Mouse (Mus musculus) neural tube, embryonic 14.5 days (tissue): ENCODE measurements around the gene Abtb2. TPM values are rescaled to one million over a fixed set of nuclear protein-coding genes. Genes with fewer than 3 reads are reported as not detected.

Experiments used
- ATAC-seq: fragments of 200-750 bp; cut with Nextera tagmentation; 2 replicates; pipeline ENCODE4 v1.8.0; 2017; ENCODE audit warnings: low read depth, mild to moderate bottlenecking, moderate TSS enrichment, moderate library complexity
- H3K27ac ChIP-seq: fragments of 300-500 bp; sonication (generic); 2 replicates; pipeline ENCODE4 v1.5.1; 2014; ENCODE audit warnings: low read depth, mild to moderate bottlenecking, control low read depth, low read length, moderate library complexity, mixed read lengths
- H3K27me3 ChIP-seq: fragments of 300-500 bp; sonication (generic); 2 replicates; pipeline ENCODE4 v1.6.1; 2014; ENCODE audit warnings: low read length; ENCODE audit not compliant: control insufficient read depth, insufficient read depth
- H3K36me3 ChIP-seq: fragments of 300-500 bp; sonication (generic); 2 replicates; pipeline ENCODE4 v1.6.1; 2014; ENCODE audit warnings: low read length, mixed read lengths; ENCODE audit not compliant: control insufficient read depth, insufficient read depth
- H3K4me1 ChIP-seq: fragments of 300-500 bp; sonication (generic); 2 replicates; pipeline ENCODE4 v1.6.1; 2014; ENCODE audit warnings: low read length; ENCODE audit not compliant: control insufficient read depth, insufficient read depth
- H3K4me2 ChIP-seq: fragments of 300-500 bp; sonication (generic); 2 replicates; pipeline ENCODE4 v1.6.1; 2014; ENCODE audit warnings: mild to moderate bottlenecking, low read depth, low read length, control low read depth
- H3K4me3 ChIP-seq: fragments of 300-500 bp; sonication (generic); 2 replicates; pipeline ENCODE4 v1.5.1; 2014; ENCODE audit warnings: low read depth, low read length, control low read depth, mixed read lengths
- H3K9ac ChIP-seq: fragments of 300-500 bp; sonication (generic); replicated peaks from 2 replicates; pipeline ENCODE4 v1.6.1; 2014; ENCODE audit warnings: low read depth, mild to moderate bottlenecking, control low read depth, low read length, mixed read lengths
- H3K9me3 ChIP-seq: fragments of 300-500 bp; sonication (generic); 2 replicates; pipeline ENCODE4 v1.6.1; 2016; ENCODE audit warnings: low read length; ENCODE audit not compliant: control insufficient read depth
- WGBS: fragments of 180-500 bp; shearing (Covaris S2); extraction: QIAGEN DNeasy Blood & Tissue Kit; methylation state at CpG from one replicate; pipeline ENCODE4 v1.1.7; 2014; 5-methylcytosine and 5-hydroxymethylcytosine counted together
- polyA plus RNA-seq: library from polyadenylated mRNA; unstranded; fragments of >200 nt; fragmentation: Nextera tagmentation; extraction: Ambion mirVana; gene quantifications from 2 replicates; pipeline ENCODE4 v1.2.1, GENCODE M21; 2014

Gene Abtb2
- polyA plus RNA-seq, 1 experiment from 2014 or later: 7.8 TPM

DNA sequence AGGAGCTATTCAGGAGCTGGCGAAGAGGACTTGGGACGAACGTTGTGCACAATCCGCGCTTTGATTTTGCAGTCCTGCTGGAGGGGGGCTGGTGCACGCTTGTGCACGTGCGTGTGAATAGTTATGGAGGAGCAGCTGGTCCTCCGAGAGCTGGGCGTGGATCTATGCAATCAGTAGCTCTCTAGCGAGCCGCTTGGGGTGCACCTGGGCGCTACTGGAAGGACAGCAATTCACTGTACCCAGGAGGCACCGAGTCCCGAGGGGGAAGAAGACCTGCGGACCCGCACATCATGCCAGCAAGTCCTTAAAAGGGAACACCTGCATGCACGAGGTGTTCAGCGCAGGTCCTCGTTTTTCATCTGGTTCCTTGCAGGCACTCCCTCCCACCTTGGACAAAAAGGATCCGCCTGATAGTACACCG, 929 bp upstream of the Abtb2 start:
- H3K9me3 ChIP-seq: no peaks in the 10 kb centered on the region
- H3K4me1 ChIP-seq: peaks cover 11% of the 10 kb centered on the region; the same call in 1 of the 2 replicates
- H3K4me2 ChIP-seq: peak overlapping the region; percentile 98
- no peaks in the 10 kb centered on the region for H3K36me3 ChIP-seq
- WGBS: 1% methylated on average over 22 of the region's 22 CpGs
- H3K9ac ChIP-seq: peak overlapping the region; percentile 29; the same call in 1 of the 2 replicates
- peaks cover 6% of the 10 kb centered on the region; the same call in 1 of the 2 replicates for H3K27me3 ChIP-seq
- H3K4me3 ChIP-seq: peak overlapping the region; percentile 61
- peak; percentile 48 for ATAC-seq
- no peak overlapping the region for H3K27ac ChIP-seq

DNA sequence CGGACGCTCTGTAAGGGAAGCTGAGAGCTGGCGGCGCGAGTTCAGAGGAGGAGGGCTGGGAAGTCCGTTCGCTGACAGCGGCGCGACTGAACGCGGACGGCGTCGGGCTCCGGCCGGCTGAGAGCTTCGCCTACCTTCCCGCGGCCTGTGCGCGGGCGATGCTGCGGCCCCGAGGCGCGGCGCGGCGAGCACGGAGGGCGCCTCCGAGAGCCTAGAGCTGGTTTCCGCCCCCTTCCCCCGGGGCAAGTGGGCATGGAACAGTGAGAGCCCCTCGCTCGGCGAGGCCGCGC, 258 bp downstream of the Abtb2 start:
- H3K9me3 ChIP-seq: no peaks in the 10 kb centered on the region
- WGBS: under 1% methylated on average over 39 of the region's 40 CpGs
- H3K9ac ChIP-seq: peak overlapping the region; percentile 57
- H3K4me3 ChIP-seq: peak overlapping the region; percentile 61
- peaks cover 11% of the 10 kb centered on the region; the same call in 1 of the 2 replicates for H3K4me1 ChIP-seq
- peak overlapping the region; percentile 98 for H3K4me2 ChIP-seq
- no peaks in the 10 kb centered on the region for H3K36me3 ChIP-seq
- H3K27ac ChIP-seq: no peak overlapping the region; the same call in 1 of the 2 replicates
- H3K27me3 ChIP-seq: peaks cover 6% of the 10 kb centered on the region; the same call in 1 of the 2 replicates
- ATAC-seq: peak; percentile 31; the same call in 1 of the 2 replicates

DNA sequence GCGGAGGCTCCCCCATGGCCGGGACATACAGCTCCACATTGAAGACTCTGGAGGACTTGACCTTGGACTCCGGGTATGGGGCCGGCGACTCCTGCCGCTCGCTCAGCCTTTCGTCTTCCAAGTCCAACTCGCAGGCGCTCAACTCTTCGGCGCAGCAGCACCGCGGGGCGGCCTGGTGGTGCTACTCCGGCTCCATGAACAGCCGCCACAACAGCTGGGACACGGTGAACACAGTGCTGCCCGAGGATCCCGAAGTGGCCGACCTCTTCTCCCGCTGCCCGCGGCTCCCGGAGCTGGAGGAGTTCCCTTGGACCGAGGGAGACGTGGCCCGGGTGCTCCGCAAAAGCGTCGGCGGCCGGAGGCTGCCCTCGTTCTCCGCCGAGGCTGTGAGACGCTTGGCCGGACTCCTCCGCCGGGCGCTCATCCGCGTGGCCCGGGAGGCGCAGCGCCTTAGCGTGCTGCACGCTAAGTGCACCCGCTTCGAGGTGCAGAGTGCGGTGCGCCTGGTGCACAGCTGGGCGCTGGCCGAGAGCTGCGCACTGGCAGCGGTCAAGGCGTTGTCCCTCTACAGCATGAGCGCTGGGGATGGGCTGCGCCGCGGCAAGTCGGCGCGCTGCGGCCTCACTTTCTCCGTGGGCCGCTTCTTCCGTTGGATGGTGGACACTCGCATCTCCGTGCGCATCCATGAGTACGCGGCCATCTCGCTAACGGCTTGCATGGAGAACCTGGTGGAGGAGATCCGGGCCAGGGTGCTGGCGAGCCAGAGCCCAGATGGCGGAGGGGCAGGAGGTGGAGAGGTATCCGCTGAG, 807 bp downstream of the Abtb2 start:
- Histone ChIP-seq H3K4me1 (peaks cover 11% of the 10 kb centered on the region; the same call in 1 of the 2 replicates), H3K9me3 (no peaks in the 10 kb centered on the region), H3K4me2 (peak overlapping the region; percentile 98), H3K9ac (peak overlapping the region; percentile 57), H3K4me3 (peak overlapping the region; percentile 61), H3K36me3 (no peaks in the 10 kb centered on the region), H3K27ac (peak overlapping the region; percentile 34; the same call in 1 of the 2 replicates), H3K27me3 (peaks cover 6% of the 10 kb centered on the region; the same call in 1 of the 2 replicates)
- under 1% methylated on average over 79 of the region's 79 CpGs for WGBS
- ATAC-seq: peak; percentile 25

DNA sequence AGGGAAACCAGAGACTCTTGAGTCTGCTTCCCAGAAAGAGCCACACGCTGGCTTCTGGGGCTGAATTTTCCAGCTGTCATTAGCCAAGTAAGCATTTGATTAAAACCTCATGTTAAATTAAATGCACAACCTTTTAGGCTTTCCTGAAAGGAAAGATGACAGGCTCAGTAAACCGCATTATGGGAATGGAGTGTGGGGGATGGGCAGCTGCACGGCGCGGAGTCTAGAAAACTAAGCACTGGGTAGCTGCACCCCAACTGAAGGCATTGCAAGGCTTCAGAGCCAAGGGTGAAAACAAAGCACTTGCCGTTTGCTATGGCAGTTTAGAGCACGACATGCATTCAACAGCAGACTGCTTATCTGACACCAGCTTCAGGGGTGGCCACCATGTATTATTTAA, 2.1 kb downstream of the Abtb2 start:
- Histone ChIP-seq H3K9ac (0 out of 2 replicates have a peak overlapping the region, but pooled peaks have one; percentile 21), H3K9me3 (no peaks in the 10 kb centered on the region), H3K4me1 (peaks cover 11% of the 10 kb centered on the region; the same call in 1 of the 2 replicates)

DNA sequence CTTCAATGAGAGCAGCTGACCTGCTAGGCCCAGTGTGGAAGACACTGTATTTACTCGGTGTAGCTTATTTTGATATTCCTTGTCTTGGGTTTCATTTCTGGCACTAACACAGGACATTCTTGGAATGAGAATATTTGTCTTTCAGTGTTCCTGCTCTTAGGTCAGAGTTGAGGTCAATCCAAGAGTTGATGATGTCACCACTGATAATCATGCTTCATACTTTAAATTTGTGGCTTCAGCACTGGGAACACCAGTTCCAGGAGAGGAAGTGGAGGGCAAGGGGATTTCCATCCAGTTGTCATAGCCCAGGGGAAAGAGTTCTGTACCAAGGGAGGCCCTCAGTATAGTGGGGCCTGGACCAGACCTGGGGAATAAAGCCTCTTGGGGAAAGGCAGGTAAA, 3.6 kb downstream of the Abtb2 start:
- 77% methylated on average over 1 of the region's 1 CpGs for WGBS
- H3K9me3 ChIP-seq: no peaks in the 10 kb centered on the region
- no peak for ATAC-seq
- no peak overlapping the region for H3K27ac ChIP-seq
- peaks cover 6% of the 10 kb centered on the region; the same call in 1 of the 2 replicates for H3K27me3 ChIP-seq
- H3K4me1 ChIP-seq: peaks cover 11% of the 10 kb centered on the region; the same call in 1 of the 2 replicates
- H3K4me2 ChIP-seq: peak overlapping the region; percentile 98; the same call in 1 of the 2 replicates
- H3K36me3 ChIP-seq: no peaks in the 10 kb centered on the region
- no peak overlapping the region for H3K4me3 ChIP-seq
- H3K9ac ChIP-seq: no peak overlapping the region

More for the DNA sequence above, 2.1 kb downstream of the Abtb2 start:
- Histone ChIP-seq H3K36me3 (no peaks in the 10 kb centered on the region), H3K27me3 (peaks cover 6% of the 10 kb centered on the region; the same call in 1 of the 2 replicates), H3K4me3 (peak overlapping the region; percentile 61), H3K27ac (no peak overlapping the region), H3K4me2 (peak overlapping the region; percentile 98)
- WGBS: 29% methylated on average over 7 of the region's 7 CpGs
- no peak for ATAC-seq

DNA sequence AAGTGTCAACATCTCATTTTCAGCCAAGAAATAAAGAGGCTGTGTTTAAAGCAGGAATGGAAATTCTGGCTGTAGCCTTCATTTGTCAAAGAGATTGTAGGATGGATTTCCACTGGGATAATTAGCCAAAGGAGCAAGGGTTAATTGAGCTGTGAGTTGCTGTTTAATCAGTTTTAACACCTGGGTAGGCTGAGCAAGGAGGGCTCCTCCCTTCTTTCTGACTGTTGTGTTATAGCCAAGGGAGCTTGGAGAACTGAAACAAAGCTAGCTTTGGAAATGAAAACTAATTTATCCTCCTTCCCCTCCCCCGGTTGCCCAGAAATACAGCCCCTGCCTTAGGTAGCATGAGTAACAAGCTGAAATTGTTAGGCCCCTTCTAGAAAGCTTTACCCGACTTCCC, 6.2 kb downstream of the Abtb2 start:
- Histone ChIP-seq H3K4me2 (no peak overlapping the region), H3K27ac (no peak overlapping the region), H3K9ac (no peak overlapping the region), H3K9me3 (no peaks in the 10 kb centered on the region), H3K27me3 (peaks cover 3% of the 10 kb centered on the region; the same call in 1 of the 2 replicates), H3K4me3 (no peak overlapping the region), H3K36me3 (no peaks in the 10 kb centered on the region), H3K4me1 (0 out of 2 replicates have a peak, but pooled peaks cover 11% of the 10 kb centered on the region)
- ATAC-seq: no peak
- 85% methylated on average over 2 of the region's 2 CpGs for WGBS

DNA sequence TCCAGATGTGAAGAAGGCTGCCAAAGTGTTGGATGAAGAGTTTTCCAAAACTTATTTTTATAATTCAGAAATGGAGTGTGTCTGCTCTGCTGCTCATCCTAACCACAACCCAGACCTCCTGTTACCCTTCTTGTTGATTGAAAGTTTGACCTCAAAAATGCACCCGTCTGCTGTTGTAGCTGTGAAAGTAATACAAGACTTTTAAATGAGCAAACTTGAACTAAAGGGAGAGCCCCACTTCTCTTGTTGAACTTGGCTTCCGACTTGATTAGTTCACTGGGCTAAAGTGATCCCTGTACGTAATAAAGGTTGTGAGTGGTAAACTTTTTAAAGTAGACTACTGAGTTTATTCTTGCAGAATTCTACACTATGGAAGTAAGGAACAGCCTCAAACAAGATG, 10.3 kb downstream of the Abtb2 start:
- no peaks in the 10 kb centered on the region for H3K36me3 ChIP-seq
- 87% methylated on average over 3 of the region's 3 CpGs for WGBS

DNA sequence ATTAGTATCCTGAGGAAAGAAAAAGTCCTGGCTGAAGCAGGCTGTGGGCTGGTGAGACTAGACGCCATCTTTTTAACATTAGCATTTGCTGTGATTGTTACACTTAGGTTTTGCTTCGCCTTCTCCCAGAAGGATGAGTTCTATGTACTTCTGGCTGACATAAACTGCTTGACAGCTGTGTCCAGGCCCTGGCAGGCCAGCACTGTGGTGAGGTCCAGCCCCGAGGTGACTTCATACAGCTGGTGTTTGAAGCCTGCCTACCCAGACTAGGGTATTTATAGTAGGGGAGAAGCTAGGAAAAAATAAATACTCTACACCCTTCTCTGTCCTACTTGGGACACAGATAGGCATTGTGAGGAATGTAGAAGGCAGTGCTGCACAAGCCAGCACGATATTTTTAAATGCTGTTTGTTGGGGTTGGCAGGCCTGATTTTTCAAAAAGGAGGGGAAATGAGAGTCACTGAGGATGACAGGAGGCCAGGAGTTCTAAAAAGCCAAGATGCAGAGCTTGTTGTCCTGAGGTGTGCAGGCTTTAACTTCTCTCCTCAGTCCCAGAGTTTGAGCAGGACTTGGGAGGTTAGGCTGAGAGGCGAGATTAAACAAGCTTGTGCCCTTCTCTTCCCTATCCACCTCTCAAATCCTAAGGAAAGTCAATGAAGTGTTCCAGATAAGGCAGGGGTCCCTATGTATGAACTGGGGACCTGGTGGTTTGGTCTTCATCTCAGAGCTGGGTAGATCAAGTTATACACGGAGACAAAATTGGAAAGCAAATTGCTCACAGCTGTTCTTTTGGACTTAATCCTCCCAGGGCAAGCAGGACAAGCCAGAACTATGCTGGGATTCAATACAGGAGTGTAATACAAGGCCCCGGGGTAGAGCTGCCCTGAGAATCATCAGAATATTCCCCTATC, 11.9 kb downstream of the Abtb2 start:
- Histone ChIP-seq H3K27me3 (no peaks in the 10 kb centered on the region), H3K9ac (no peak overlapping the region), H3K4me2 (no peak overlapping the region), H3K9me3 (no peaks in the 10 kb centered on the region), H3K4me3 (no peak overlapping the region), H3K4me1 (no peaks in the 10 kb centered on the region; the same call in 1 of the 2 replicates), H3K36me3 (no peaks in the 10 kb centered on the region), H3K27ac (no peak overlapping the region)
- ATAC-seq: no peak
- 79% methylated on average over 7 of the region's 7 CpGs for WGBS

More for the DNA sequence above, 10.3 kb downstream of the Abtb2 start:
- H3K4me1 ChIP-seq: no peaks in the 10 kb centered on the region
- H3K27me3 ChIP-seq: no peaks in the 10 kb centered on the region
- ATAC-seq: no peak
- H3K27ac ChIP-seq: no peak overlapping the region
- H3K4me3 ChIP-seq: no peak overlapping the region
- H3K4me2 ChIP-seq: no peak overlapping the region
- H3K9me3 ChIP-seq: no peaks in the 10 kb centered on the region
- no peak overlapping the region for H3K9ac ChIP-seq
